Comparison of ENCODE assay signal across 26 mouse cellular contexts in genomic region chr4:151908809-151909208, GRCm38 (mm10). TPM values are rescaled to one million over a fixed set of nuclear protein-coding genes. Genes with fewer than 3 reads are reported as not detected.
DNase-seq lines count a peak whose midpoint lies in the region; ATAC-seq lines count a peak whose summit lies in the region.
"Had no signal": no experiment of that assay in that cellular context is flagged by ENCODE, and none has a peak within 500 bp of the region (broad histone marks: within the 10 kb centered on the region; RNA-seq: fewer than 3 reads in every experiment).

No protein-coding gene starts in this region.

- WGBS in forebrain, embryonic 11.5 days = 85% methylated on average over 8 of the region's 8 CpGs
- WGBS in forebrain, embryonic 13.5 days = 79% methylated on average over 8 of the region's 8 CpGs
- WGBS in liver, embryonic 12.5 days (ENCODE audit: insufficient replicate concordance) = 63% methylated on average over 8 of the region's 8 CpGs

- no peak overlapping the region for H3K4me3 ChIP-seq in forebrain, embryonic 11.5 days (ENCODE audit: low read depth, low read length)
- H3K4me3 ChIP-seq in forebrain, embryonic 13.5 days = no peak overlapping the region
- no peak overlapping the region for H3K4me3 ChIP-seq in liver, embryonic 12.5 days
- H3K4me3 ChIP-seq: forebrain, embryonic 15.5 days; heart, embryonic 12.5 days; heart, embryonic 15.5 days; hindbrain, embryonic 12.5 days had no signal

- DNase-seq in forebrain, embryonic 11.5 days (ENCODE audit: low spot score) = peak; percentile 13
- peak; percentile 51 for DNase-seq in gastrocnemius, adult 18-20 months (ENCODE audit: low spot score)
- peak; percentile 49 for DNase-seq in gastrocnemius, postnatal 10 days
- peak; percentile 39 to 51 for DNase-seq in gastrocnemius, postnatal 4 days (ENCODE audit: low spot score in 2 of 2)
- no peak for DNase-seq in heart, adult 9 months (ENCODE audit: low spot score in 2 of 2)
- DNase-seq in frontal cortex, postnatal 25 days (ENCODE audit: low spot score in 2 of 2) = no peak
- DNase-seq: adrenal gland, adult 8-10 months; adrenal gland, postnatal 25 days; cerebellum, adult 11-12 months; cerebellum, adult 8-10 months; cerebellum, postnatal 10 days; cerebellum, postnatal 36 days; embryo, embryonic 11 days; heart, adult 11 months; heart, postnatal 14 days; heart, postnatal 4 days; kidney, adult 2 months had no signal

- H3K9ac ChIP-seq in forebrain, embryonic 11.5 days (ENCODE audit: low read length) = no peak overlapping the region
- H3K9ac ChIP-seq in forebrain, embryonic 13.5 days = no peak overlapping the region
- H3K9ac ChIP-seq in liver, embryonic 12.5 days = no peak overlapping the region
- H3K9ac ChIP-seq: forebrain, embryonic 15.5 days; heart, embryonic 12.5 days; heart, embryonic 15.5 days; hindbrain, embryonic 12.5 days had no signal

- ATAC-seq in forebrain, embryonic 11.5 days (replicated peaks; ENCODE audit: low FRiP score) = no peak
- no peak for ATAC-seq in forebrain, embryonic 13.5 days
- no peak for ATAC-seq in liver, embryonic 12.5 days
- ATAC-seq: activated CD4-positive, CD25-positive, alpha-beta regulatory T cell, adult 4 months; forebrain, embryonic 15.5 days; intestine, postnatal 0 days had no signal

- no peaks in the 10 kb centered on the region for H3K9me3 ChIP-seq in forebrain, embryonic 11.5 days (ENCODE audit: control insufficient read depth, low read length)
- no peaks in the 10 kb centered on the region for H3K9me3 ChIP-seq in forebrain, embryonic 13.5 days (replicated peaks)
- H3K9me3 ChIP-seq in liver, embryonic 12.5 days (replicated peaks) = no peaks in the 10 kb centered on the region
- H3K9me3 ChIP-seq: forebrain, embryonic 10.5 days; forebrain, embryonic 15.5 days; heart, embryonic 15.5 days; hindbrain, embryonic 12.5 days had no signal

- H3K4me1 ChIP-seq in forebrain, embryonic 11.5 days (replicated peaks; ENCODE audit: control insufficient read depth, insufficient read depth, low read length) = no peaks in the 10 kb centered on the region; the same call in 1 of the 2 replicates
- H3K4me1 ChIP-seq in forebrain, embryonic 13.5 days = peaks cover 13% of the 10 kb centered on the region
- H3K4me1 ChIP-seq in liver, embryonic 12.5 days = peaks cover 19% of the 10 kb centered on the region; the same call in 1 of the 2 replicates

- H3K4me2 ChIP-seq in forebrain, embryonic 11.5 days (ENCODE audit: low read depth, low read length, severe bottlenecking) = no peak overlapping the region
- H3K4me2 ChIP-seq in forebrain, embryonic 13.5 days = no peak overlapping the region
- no peak overlapping the region for H3K4me2 ChIP-seq in liver, embryonic 12.5 days
- H3K4me2 ChIP-seq: forebrain, embryonic 15.5 days; hindbrain, embryonic 12.5 days had no signal

- no peak overlapping the region for H3K27ac ChIP-seq in forebrain, embryonic 11.5 days (ENCODE audit: low read depth, low read length)
- no peak overlapping the region for H3K27ac ChIP-seq in forebrain, embryonic 13.5 days
- H3K27ac ChIP-seq in liver, embryonic 12.5 days = no peak overlapping the region
- H3K27ac ChIP-seq: forebrain, embryonic 10.5 days; forebrain, embryonic 15.5 days; heart, embryonic 15.5 days had no signal

- no peaks in the 10 kb centered on the region for H3K27me3 ChIP-seq in forebrain, embryonic 11.5 days (ENCODE audit: control insufficient read depth, insufficient read depth, low read length)
- no peaks in the 10 kb centered on the region for H3K27me3 ChIP-seq in forebrain, embryonic 13.5 days
- H3K27me3 ChIP-seq in liver, embryonic 12.5 days (replicated peaks) = peaks cover 30% of the 10 kb centered on the region
- H3K27me3 ChIP-seq: forebrain, embryonic 15.5 days; heart, embryonic 12.5 days; heart, embryonic 15.5 days; hindbrain, embryonic 12.5 days had no signal

- H3K36me3 ChIP-seq in forebrain, embryonic 11.5 days (ENCODE audit: control insufficient read depth, insufficient read depth, low read length) = no peaks in the 10 kb centered on the region
- no peaks in the 10 kb centered on the region for H3K36me3 ChIP-seq in forebrain, embryonic 13.5 days (ENCODE audit: poor library complexity, severe bottlenecking)
- H3K36me3 ChIP-seq in liver, embryonic 12.5 days = no peaks in the 10 kb centered on the region
- H3K36me3 ChIP-seq: forebrain, embryonic 10.5 days; forebrain, embryonic 15.5 days; heart, embryonic 12.5 days; heart, embryonic 15.5 days; hindbrain, embryonic 12.5 days had no signal

RNA-seq across cellular contexts. Expression of gene Dnajc11, which starts 24.7 kb away (rescaled TPM):
- 94.4 and 96.9 TPM in 2 replicates for polyA plus RNA-seq in forebrain, embryonic 11.5 days (2014; fragmentation: Nextera tagmentation; extraction: Ambion mirVana)
- polyA plus RNA-seq in forebrain, embryonic 13.5 days (2015; fragmentation: Nextera tagmentation; extraction: Ambion mirVana) = 77.0 and 89.2 TPM in 2 replicates
- 10 to 100 TPM; 47.9 to 52.6 TPM for total RNA-seq in gastrocnemius, adult 18-20 months (2021)
- 10 to 100 TPM; 72.1 to 72.3 TPM for total RNA-seq in gastrocnemius, postnatal 10 days (2021)
- 10 to 100 TPM; 60.8 to 81.1 TPM for total RNA-seq in gastrocnemius, postnatal 4 days (2021)
- 74.4 and 85.1 TPM in 2 replicates for polyA plus RNA-seq in liver, embryonic 12.5 days (2016; fragmentation: Nextera tagmentation; extraction: Ambion mirVana)

RNA-seq across cellular contexts. Expression of gene Camta1, which starts 47.1 kb away (rescaled TPM):
- 140 and 142 TPM in 2 replicates for polyA plus RNA-seq in forebrain, embryonic 11.5 days (2014; fragmentation: Nextera tagmentation; extraction: Ambion mirVana)
- polyA plus RNA-seq in forebrain, embryonic 13.5 days (2015; fragmentation: Nextera tagmentation; extraction: Ambion mirVana) = 138 and 150 TPM in 2 replicates
- 100 to 1,000 TPM in 1 of 2 experiments, 10 to 100 TPM in 1; 99.5 to 122 TPM for total RNA-seq in gastrocnemius, adult 18-20 months (2021)
- 10 to 100 TPM; 71.6 to 82.8 TPM for total RNA-seq in gastrocnemius, postnatal 10 days (2021)
- 100 to 1,000 TPM in 1 of 2 experiments, 10 to 100 TPM in 1; 87.9 to 105 TPM for total RNA-seq in gastrocnemius, postnatal 4 days (2021)
- 49.6 and 59.1 TPM in 2 replicates for polyA plus RNA-seq in liver, embryonic 12.5 days (2016; fragmentation: Nextera tagmentation; extraction: Ambion mirVana)

Comparison
In these comparisons a context has a peak if more than half of its experiments do, and no peak if none do; other contexts are left out.
1. DNase-seq: peak in forebrain, embryonic 11.5 days (single experiment), gastrocnemius, adult 18-20 months (single experiment), gastrocnemius, postnatal 10 days (single experiment) and gastrocnemius, postnatal 4 days (2 of 2); none in heart, adult 9 months (0 of 2) and frontal cortex, postnatal 25 days (0 of 2).